Mouse (Mus musculus) heart, postnatal 0 days (tissue): Measurements from ENCODE around the gene Bckdhb. TPM values are rescaled to one million over a fixed set of nuclear protein-coding genes. Genes with fewer than 3 reads are reported as not detected.

Experiments used
- ATAC-seq: fragments of 200-750 bp; cut with Nextera tagmentation; 2 replicates; pipeline ENCODE4 v1.8.0; 2017; ENCODE audit warnings: low read depth, moderate number of reproducible peaks, moderate library complexity; ENCODE audit not compliant: insufficient read depth
- DNase-seq: peaks from one replicate; pipeline ENCODE4 v3.0.0-alpha.2; 2016; ENCODE audit warnings: low spot score
- H3K27ac ChIP-seq: fragments of 300-500 bp; sonication (generic); 2 replicates; pipeline ENCODE4 v1.5.1; 2014; ENCODE audit warnings: low read depth, mild to moderate bottlenecking
- H3K27me3 ChIP-seq: fragments of 300-500 bp; sonication (generic); 2 replicates; pipeline ENCODE4 v1.6.1; 2014; ENCODE audit warnings: low read length, mixed read lengths; ENCODE audit not compliant: control insufficient read depth, insufficient read depth
- H3K36me3 ChIP-seq: fragments of 300-500 bp; sonication (generic); replicated peaks from 2 replicates; pipeline ENCODE4 v1.6.1; 2014; ENCODE audit warnings: low read length, mixed read lengths; ENCODE audit not compliant: control insufficient read depth, insufficient read depth
- H3K4me1 ChIP-seq: fragments of 300-500 bp; sonication (generic); 2 replicates; pipeline ENCODE4 v1.6.1; 2014; ENCODE audit warnings: antibody characterized with exemption; ENCODE audit not compliant: control insufficient read depth, insufficient read depth
- H3K4me2 ChIP-seq: fragments of 300-500 bp; sonication (generic); 2 replicates; pipeline ENCODE4 v1.6.1; 2014; ENCODE audit warnings: low read depth, mild to moderate bottlenecking, low read length, moderate library complexity
- H3K4me3 ChIP-seq: fragments of 300-500 bp; sonication (generic); 2 replicates; pipeline ENCODE4 v1.5.1; 2014; ENCODE audit warnings: low read depth, low read length
- H3K9ac ChIP-seq: fragments of 300-500 bp; sonication (generic); replicated peaks from 2 replicates; pipeline ENCODE4 v1.6.1; 2014; ENCODE audit warnings: low read depth, low read length, mixed read lengths
- H3K9me3 ChIP-seq: fragments of 300-500 bp; sonication (generic); replicated peaks from 2 replicates; pipeline ENCODE4 v1.6.1; 2016; ENCODE audit warnings: low read length; ENCODE audit not compliant: control insufficient read depth
- CTCF ChIP-seq: IDR thresholded peaks from 2 replicates; pipeline ENCODE4 v1.5.1; 2016; ENCODE audit warnings: antibody characterized with exemption, control low read depth, low read depth
- EP300 ChIP-seq: IDR thresholded peaks from 2 replicates; pipeline ENCODE4 v1.6.1; 2016; ENCODE audit warnings: antibody characterized with exemption, low read depth
- WGBS: fragments of 180-500 bp; shearing (Covaris S2); extraction: QIAGEN DNeasy Blood & Tissue Kit; methylation state at CpG from one replicate; pipeline ENCODE4 v1.1.7; 2014; 5-methylcytosine and 5-hydroxymethylcytosine counted together
- polyA plus RNA-seq: library from polyadenylated mRNA; unstranded; fragments of >200 nt; fragmentation: Nextera tagmentation; extraction: Ambion mirVana; gene quantifications from 2 replicates; pipeline ENCODE4 v1.2.1, GENCODE M21; 2015
- total RNA-seq: library from RNA; depleted of rRNA; stranded (reverse); fragments of >200 nt; gene quantifications from 2 replicates; pipeline ENCODE4 v1.2.3, GENCODE M21; 2014; ENCODE audit warnings: low replicate concordance; rRNA removed

The Bckdhb gene
- total and polyA plus RNA-seq, 2 experiments from 2014 or later: 40.5 to 89.5 TPM

DNA sequence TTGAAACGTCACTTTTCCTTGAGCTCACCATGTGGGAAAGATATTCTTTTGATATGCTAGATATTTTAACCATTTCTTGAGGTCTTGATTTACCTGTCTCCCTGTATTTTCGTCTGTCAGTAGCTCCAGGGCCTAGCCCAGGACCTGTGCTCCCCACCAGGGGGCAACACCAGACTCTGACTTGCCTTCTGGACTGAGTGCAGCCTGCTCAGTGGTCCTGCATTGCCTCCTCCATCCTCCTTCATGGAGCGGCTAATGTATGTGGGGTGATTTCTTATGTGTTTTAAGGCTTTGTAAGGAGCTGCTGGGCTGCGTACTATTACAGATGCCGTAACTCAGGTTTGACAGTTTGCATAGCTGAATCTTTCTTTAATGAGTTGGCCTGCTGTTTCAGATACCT lies 192.4 kb downstream of the Bckdhb start:
- ATAC-seq: no peak
- Histone ChIP-seq H3K27ac (no peak overlapping the region), H3K27me3 (no peaks in the 10 kb centered on the region), H3K4me2 (no peak overlapping the region), H3K4me1 (0 out of 2 replicates have a peak, but pooled peaks cover 4% of the 10 kb centered on the region), H3K9me3 (no peaks in the 10 kb centered on the region), H3K9ac (no peak overlapping the region), H3K36me3 (no peaks in the 10 kb centered on the region), H3K4me3 (no peak overlapping the region)
- no peak for DNase-seq
- WGBS: 83% methylated on average over 5 of the region's 5 CpGs
- TF ChIP-seq EP300: no peak
- peak; percentile 37 for TF ChIP-seq CTCF

DNA sequence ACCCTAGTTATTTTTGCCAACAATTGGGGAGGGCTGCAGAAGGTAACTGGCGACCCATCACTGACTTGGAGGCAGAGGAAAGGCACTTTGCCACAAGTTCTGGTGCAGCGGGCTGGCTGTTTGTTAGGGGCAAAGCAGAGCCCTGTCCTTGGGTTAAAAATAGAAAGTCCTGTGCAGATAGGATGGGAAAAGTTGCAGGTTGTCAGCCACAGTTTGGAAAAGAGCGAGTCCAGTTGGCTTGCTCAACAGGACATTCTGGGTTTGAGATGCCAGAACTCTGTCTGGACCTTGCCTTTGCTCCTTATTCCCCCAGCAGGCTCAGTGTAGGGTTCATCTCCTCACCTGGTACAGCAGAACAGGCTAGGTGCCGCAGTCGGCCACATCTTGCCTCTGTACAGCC lies 200.1 kb downstream of the Bckdhb start:
- Histone ChIP-seq H3K36me3 (0 out of 2 replicates have a peak, but pooled peaks cover 3% of the 10 kb centered on the region), H3K9ac (no peak overlapping the region), H3K9me3 (0 out of 2 replicates have a peak, but pooled peaks cover 3% of the 10 kb centered on the region), H3K4me3 (no peak overlapping the region), H3K27ac (peak overlapping the region; percentile 59), H3K27me3 (no peaks in the 10 kb centered on the region), H3K4me2 (no peak overlapping the region), H3K4me1 (0 out of 2 replicates have a peak, but pooled peaks cover 6% of the 10 kb centered on the region)
- 58% methylated on average over 5 of the region's 5 CpGs for WGBS
- DNase-seq (no peak), ATAC-seq (no peak)
- TF ChIP-seq CTCF (no peak), EP300 (no peak)

DNA sequence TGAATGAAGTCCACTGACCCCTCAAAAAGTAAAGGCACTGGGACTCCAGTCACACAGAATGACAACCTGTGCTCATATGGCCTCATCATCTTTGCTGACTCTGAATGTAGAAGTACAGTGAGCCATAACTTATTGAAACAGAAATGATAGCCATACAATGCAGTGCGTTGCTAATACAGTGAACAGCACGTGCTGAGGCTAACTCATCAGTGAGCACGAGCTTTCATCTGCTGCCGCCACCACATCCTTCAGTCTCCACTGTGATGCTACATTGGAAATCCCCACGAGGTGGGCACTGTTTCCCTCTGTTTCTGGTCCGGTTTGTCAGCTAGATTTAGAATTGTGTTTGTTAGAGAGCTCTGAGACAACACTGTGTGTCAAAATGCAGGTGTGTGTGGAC lies 205.4 kb downstream of the Bckdhb start:
- no peak for TF ChIP-seq EP300
- TF ChIP-seq CTCF: no peak
- Histone ChIP-seq H3K4me2 (no peak overlapping the region), H3K27ac (no peak overlapping the region), H3K4me1 (0 out of 2 replicates have a peak, but pooled peaks cover under 1% of the 10 kb centered on the region), H3K9me3 (0 out of 2 replicates have a peak, but pooled peaks cover 3% of the 10 kb centered on the region), H3K4me3 (no peak overlapping the region), H3K36me3 (0 out of 2 replicates have a peak, but pooled peaks cover 3% of the 10 kb centered on the region), H3K27me3 (no peaks in the 10 kb centered on the region), H3K9ac (no peak overlapping the region)
- ATAC-seq: no peak
- WGBS: 89% methylated on average over 6 of the region's 6 CpGs
- DNase-seq: no peak

DNA sequence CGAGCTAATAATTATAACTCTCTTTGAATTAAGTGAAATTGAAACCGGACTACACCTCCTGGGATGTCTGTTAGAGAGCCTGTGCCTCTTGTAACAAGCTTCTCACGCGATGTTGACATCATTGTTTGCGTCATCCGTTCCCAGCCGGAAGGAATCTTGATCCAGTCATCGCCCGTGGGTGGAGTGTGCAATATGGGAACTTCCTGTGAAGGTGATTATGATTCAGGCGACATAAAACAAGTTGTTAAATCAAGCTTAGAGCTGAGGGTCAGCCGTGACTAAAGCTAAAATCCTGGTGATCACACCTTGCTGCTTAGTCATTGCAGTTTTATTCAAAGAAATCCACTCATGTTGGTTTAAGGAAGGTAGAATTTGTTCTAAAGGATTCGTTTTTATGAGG lies 210.1 kb downstream of the Bckdhb start:
- H3K27me3 ChIP-seq: no peaks in the 10 kb centered on the region
- 70% methylated on average over 12 of the region's 12 CpGs for WGBS

DNA sequence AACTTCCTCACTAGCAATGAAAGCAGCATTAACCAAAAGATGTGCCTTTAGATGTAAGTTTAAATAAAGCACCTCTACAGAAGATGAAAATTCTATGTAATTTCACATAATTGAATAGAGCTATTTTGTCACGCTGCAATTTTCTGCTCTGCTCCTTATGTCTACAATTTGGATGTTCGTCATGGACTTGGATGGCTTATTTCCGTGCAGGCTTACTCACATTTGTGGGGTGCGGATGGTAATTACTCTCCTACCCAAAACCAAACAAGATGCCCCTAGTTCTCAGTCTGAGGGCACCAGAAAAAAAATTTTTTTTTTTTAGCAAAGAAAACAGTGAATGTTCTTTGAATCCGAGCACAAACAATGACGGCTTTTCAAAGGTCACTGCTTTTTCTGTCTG lies 212.2 kb downstream of the Bckdhb start:
- Histone ChIP-seq H3K9me3 (no peaks in the 10 kb centered on the region), H3K4me2 (no peak overlapping the region), H3K9ac (no peak overlapping the region), H3K4me3 (no peak overlapping the region), H3K36me3 (no peaks in the 10 kb centered on the region), H3K27ac (no peak overlapping the region), H3K27me3 (no peaks in the 10 kb centered on the region), H3K4me1 (no peaks in the 10 kb centered on the region)
- DNase-seq (no peak), ATAC-seq (no peak)
- 92% methylated on average over 6 of the region's 6 CpGs for WGBS
- TF ChIP-seq CTCF (no peak), EP300 (no peak)

More for the DNA sequence above, 210.1 kb downstream of the Bckdhb start:
- H3K4me2 ChIP-seq: no peak overlapping the region
- H3K36me3 ChIP-seq: no peaks in the 10 kb centered on the region
- ATAC-seq: no peak
- TF ChIP-seq EP300 (no peak), CTCF (no peak)
- no peak overlapping the region for H3K27ac ChIP-seq
- no peak overlapping the region for H3K4me3 ChIP-seq
- no peak for DNase-seq
- H3K9ac ChIP-seq: no peak overlapping the region
- H3K4me1 ChIP-seq: no peaks in the 10 kb centered on the region
- no peaks in the 10 kb centered on the region for H3K9me3 ChIP-seq

DNA sequence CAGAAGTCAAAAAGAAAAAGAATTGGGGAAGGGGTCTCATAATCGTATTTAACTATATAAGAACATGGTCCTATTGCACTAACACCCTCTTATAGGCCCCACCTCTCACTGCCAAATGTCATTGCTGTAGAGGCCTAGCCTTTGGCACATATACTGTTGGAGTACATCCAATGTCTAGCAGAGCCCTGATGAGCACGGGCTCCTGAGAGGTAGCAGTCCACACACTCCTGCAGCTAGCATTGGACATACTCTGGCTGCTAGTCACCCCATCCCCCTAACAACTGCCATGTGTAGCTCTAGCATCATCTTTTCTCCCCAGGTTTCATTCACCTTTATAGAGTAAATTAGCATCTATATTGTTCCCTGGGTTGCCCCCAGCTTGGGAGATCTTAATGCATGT lies 223.2 kb downstream of the Bckdhb start:
- no peak overlapping the region for H3K9ac ChIP-seq
- no peak for ATAC-seq
- TF ChIP-seq EP300: no peak
- H3K27me3 ChIP-seq: no peaks in the 10 kb centered on the region
- no peaks in the 10 kb centered on the region for H3K4me1 ChIP-seq
- no peaks in the 10 kb centered on the region for H3K9me3 ChIP-seq
- H3K4me2 ChIP-seq: no peak overlapping the region
- no peak overlapping the region for H3K27ac ChIP-seq
- 65% methylated on average over 2 of the region's 2 CpGs for WGBS
- H3K4me3 ChIP-seq: no peak overlapping the region
- no peaks in the 10 kb centered on the region for H3K36me3 ChIP-seq
- DNase-seq: no peak

Other genes starting within 250 kb of the Bckdhb start
- 0.65 TPM in 1 of 2 replicates, not detected in the other for gene Elovl4, start 118.9 kb upstream of the Bckdhb start, total RNA-seq
- 0.41 and 0.45 TPM in 2 replicates for gene Elovl4, start 118.9 kb upstream of the Bckdhb start, polyA plus RNA-seq
- 3.5 and 6.5 TPM in 2 replicates for gene Ttk, start 90.5 kb upstream of the Bckdhb start, total RNA-seq
- gene Ttk, start 90.5 kb upstream of the Bckdhb start, polyA plus RNA-seq: 4.5 and 4.8 TPM in 2 replicates